Mouse (Mus musculus) cerebellum, postnatal 36 days (tissue): Measurements from ENCODE around the gene Krt6b.
A peak's percentile ranks its signal among the peaks of the same experiment; 100 is the strongest.
"Not testable (repeated sequence)": the region's sequence is repeated elsewhere in the genome, so short reads cannot be mapped to it uniquely, and the experiment has no call there.

Experiments used
- DNase-seq, 2 experiments: peaks; one replicate each; pipeline ENCODE4 v3.0.0; 2021 to 2022; ENCODE audit warnings: mixed read lengths in 2 of 2

The Krt6b gene

DNA sequence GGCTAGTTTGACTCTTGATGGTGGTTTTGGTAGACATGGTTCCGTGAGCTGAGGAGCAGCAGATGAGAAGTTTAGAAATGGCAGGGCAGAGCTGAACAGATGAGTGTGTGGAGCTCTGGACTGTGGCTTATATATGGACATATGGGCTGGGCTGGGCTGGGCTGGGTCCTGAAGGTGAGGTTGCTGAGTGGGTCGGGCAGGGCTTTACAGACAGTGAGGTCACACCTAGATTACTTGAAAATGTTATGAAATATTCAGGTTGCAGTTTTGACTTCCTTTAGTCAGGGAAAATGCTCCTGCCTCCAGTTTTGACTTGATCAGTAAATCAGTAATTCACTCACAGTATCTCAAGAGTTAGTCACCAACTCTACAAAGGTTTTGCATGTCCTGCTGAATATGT is at the start of gene Krt6b:
Gene Krt6b, minus strand, starts transcription at position 101 of the 400 bp plus-strand sequence.
- DNase-seq: no peak

DNA sequence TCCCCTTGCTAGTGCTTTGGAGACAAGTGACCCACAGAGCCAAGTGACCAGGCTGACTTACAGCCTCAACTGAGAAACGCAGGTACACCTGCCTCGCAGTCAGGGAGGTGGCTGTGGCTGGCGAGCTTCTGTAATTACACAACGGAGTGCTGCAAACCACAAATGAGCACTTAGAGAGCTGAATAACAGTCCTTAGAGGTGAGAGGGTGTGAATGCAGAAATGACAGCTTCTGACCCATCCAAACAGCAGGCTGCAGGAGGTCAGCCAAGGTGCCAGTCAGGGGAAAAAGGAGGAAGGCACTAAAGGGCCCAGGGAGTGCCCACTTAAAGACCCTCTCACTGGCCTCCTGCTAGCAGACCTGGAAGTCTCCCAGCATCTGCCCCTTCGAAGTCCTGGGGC is 44.6 kb upstream of the Krt6b start:
- DNase-seq: no peak

DNA sequence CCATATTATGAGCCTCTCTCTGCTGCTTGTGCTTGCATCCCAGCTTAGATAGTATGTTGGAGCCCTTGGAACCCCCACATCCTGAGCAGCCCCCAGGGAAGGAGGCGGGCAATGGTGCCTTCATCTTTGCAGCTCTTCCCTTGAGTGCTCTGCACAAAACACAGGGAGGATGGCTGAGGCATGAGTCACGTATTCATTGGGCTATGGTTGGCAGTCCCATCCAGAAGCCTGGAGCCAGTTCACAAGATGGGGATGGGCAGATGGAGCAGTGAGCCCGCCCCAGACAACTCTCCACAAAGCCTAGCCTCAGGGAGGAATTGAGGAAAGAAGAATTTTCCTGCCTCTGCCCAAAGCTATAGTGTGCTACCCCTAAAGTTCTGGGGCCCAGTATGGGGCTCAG is 35.7 kb upstream of the Krt6b start:
- no peak for DNase-seq

DNA sequence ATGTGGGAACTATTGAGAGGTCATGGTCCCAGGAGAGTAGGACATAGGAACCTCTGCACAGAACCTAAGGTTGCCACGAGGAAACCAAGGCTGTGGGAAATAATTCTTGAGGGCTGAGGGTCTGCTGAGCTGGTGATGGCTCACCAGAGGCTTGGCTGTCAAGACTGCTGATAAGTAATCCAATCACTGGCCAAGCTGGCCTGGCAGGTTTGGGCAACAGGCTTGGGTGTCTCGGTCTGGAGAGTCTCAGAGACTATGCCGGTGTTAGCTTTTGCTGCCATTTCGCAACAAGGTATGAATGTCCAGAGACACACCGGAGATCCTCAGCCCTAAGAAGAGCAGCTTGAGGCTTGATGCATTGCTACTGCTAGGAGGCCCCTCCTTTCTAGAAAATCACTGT is 34.3 kb upstream of the Krt6b start:
- DNase-seq: no peak

DNA sequence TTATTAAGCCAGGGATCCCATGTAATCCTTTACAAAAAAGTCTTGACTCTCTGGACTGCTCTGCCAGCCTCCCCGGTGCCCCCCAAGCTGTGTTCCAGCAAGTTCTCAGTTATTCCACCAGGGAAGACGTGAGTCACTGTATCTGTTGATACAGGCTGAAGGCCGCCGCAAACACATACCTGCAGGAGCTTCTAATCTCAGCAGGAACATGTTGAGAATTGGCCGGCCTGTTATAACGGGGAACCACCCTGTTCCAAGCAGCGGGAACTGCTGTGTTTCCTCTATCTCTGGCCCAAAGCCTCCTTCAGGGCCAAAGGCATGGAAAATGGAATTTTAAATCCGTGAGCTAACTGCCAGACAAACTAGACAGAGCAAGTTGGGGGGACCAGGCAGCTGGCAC is 33.6 kb upstream of the Krt6b start:
- DNase-seq: peak in 1 of 2 experiments; percentile 27

DNA sequence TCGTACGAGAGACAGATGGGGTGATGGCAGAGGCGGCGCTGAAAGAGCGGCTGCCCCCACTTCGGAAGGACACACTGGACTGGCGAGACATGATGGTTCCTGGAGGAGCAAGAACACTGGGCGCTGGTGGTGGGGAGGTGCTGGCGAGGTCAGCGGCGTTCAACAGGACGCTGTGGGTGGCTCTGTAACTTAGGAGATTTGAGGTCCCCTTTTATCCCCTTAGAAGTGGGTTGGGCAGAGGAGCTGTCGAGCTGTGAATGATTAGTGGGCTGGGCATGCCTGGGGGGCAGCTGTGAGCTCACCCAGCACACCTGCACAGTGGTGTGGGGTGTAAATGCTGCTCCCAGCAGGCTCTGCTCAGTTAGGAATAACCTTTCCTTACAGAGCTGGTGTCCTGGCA is 32.6 kb upstream of the Krt6b start, which contains the start of gene Krt5:
Gene Krt5, minus strand, starts transcription at position 179 of the 400 bp plus-strand sequence.
- DNase-seq: no peak

DNA sequence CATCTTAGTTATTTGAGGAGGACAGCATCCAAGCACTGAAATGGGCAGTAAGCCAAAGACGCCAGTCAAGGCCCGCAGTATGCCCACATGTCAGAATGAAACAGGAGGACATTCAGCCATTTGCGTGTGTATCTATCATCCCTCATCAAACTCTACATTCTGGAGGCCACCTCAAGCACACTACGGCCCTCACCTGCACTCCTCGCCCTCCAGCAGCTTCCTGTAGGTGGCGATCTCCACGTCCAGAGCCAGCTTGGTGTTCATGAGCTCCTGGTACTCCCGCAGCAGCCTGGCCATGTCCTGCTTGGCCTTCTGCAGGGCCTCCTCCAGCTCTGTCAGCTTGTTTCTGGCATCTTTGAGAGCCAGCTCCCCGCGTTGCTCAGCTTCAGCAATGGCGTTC is 28.6 kb upstream of the Krt6b start:
- peak in 1 of 2 experiments; percentile 25 for DNase-seq

DNA sequence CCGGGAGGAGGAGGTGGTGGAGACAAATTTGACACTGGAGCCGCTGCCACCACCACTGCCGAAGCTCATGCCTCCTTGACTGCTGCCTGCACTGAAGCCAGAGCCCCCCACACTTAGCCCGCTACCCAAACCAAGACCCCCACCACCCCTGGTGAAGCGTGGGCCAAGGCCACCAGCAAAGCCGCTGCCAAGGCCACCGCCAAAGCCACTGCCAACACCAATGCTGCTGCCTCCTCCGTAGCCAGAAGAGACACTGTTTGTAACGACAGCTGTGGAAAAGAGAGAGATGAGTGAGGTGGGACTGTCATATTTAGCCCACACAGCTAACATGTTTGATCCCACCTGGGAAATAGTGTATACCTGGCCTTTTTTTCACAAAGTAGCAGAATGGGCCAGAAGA is 27.4 kb upstream of the Krt6b start:
- DNase-seq: no peak

DNA sequence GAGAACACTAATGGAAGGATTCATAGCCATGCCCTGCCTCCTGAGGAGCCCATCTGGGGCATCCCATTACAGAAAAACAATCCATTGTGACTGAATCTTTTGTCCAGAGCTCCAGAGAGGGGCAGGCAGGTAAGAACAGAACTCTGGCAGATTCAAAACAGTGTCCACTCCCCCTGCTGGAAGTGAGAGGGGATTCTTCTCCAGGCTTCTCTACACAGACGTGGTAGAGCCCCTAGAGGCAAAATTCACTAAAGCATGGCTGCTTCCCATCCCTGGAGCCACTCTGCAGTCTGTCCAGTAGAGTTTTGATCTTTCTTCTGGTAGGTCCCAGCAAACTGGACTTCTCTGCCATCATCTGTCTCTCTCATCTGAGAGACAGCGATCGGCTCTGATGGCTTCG is 24.0 kb upstream of the Krt6b start:
- DNase-seq: no peak

DNA sequence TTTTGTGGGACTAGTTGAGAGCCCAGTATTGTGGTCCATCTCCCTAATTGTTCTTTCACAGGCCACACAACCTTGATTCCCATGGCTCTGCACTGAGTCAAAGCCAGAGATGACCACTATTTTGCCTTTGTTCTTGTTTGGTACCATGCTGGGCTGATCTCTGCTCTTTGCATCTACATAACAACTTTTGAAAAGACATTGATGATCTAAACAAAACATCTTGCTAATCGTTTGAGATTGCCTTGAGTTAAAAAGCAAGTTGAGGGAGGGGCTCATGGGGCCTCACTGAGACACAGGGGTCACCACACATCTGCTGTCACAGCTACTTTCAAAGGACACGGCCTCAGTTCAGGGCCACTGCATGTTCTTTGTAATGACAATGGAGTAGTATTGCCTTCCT is 22.3 kb upstream of the Krt6b start:
- DNase-seq: no peak

DNA sequence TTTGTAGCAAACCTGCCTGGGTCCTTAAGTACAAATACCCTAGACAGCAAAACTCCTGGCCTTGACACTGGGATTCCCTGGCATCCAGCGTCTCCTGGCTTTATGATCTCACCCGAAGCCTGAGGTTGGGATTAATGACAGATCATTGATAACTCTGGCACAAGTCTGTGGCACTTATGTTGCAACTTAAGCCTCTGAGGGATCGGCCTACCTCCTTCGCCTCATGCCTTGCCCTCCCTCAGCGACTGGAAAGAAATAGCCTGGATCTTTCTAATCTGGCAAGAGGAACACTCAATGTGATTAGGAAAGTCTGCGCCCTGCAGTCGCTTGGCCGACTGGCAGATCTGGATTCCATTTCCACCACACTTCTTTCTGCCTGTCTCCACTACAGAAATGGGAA is 19.8 kb upstream of the Krt6b start:
- no peak for DNase-seq

DNA sequence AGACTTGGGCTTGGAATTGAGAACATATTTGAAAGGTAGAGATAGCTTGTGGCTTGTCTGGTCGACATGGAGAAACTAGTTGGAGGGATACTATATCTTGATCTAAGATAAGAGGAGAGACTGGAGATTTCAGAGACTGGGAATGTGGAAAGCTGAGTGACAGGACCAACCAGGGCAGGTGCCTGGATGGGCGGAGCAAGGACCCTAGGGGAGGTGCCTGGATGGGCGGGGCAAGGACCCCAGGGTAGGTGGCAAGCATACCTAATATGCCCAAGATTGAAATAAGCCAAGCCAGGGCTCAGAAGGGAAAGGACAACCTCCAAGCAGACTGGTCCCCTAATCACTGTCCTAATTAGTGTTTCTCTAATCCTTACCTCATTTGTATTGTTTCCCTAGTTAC is 19.1 kb upstream of the Krt6b start:
- DNase-seq: no peak

DNA sequence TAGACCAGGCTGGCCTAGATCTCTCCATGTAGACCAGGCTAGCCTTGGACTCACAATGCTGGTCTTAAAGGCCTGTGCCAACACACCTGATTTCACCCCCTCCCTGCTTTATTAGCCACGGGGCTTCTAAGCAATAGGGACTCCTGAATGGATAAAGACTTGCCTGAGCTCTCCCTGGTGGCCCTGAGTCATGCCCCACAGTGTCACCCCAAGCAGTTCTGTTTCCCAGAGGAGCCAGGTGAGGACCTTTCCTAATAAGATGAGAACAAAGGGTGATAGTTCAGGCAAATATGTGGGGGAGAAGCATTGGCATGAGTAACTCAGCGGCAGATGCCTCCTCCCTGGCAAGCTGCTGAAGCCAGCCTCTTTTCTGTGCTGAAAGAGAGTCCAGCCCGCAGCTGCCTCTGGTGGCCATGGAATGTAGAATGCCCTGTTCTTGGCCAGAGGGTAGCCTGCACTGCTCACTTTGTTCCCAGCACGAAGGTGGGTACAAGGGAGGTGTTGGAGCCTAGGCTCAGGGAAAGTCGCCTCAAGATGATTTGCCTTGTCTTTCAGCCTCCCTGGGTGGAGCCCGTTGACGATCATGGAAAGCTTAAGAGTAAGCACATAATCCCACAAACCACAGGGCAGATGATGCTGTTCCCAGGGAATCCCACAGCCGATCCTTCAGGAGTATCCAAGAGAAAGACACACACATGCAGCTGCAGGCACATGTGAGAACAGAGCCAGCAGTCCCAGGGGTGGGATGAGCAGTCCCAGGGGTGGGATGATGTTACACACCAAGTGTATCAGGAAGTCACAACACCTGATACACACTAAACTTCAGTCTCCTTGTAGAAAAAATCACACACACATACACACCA is 17.5 kb upstream of the Krt6b start:
- no peak for DNase-seq

DNA sequence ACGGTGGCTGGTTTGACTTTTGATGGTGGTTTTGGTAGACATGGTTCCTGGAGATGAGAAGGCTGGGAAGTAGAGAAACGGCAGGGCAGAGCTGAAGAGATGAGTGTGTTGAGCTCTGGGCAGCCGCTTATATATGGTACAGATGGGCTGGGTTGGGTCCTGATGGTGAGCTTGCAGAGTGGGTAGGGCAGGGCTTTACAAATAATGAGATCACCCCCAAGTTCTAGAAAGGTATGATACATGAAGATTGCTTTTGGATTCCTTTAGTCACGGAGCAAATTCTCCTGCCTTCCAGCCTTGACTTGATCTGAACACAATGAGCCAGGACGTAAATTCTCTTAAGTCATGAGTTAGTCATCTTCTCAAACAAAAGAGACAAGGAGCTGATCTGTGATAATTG is 14.1 kb upstream of the Krt6b start, which contains the start of gene Krt6a:
Gene Krt6a, minus strand, starts transcription at position 101 of the 400 bp plus-strand sequence.
- no peak for DNase-seq

DNA sequence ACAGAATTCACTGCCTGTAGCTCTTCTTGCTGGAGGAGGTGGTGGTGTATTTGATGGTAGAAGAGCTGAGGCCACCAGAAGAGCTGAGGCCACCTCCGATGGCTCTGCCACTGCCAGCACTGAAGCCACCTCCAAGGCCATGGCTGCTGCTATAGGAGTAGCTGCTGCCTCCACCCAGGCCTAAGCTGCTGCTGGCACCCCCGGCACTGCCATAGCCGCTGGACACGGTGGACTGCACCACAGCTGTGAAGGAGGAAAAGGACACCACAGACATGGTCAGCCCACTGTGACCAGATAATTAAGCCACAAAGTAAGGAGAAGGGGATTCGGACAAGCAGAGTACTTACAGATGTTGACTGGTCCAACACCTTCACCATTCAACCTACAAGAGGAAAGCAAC is 10.4 kb upstream of the Krt6b start:
- not testable (repeated sequence) for DNase-seq

DNA sequence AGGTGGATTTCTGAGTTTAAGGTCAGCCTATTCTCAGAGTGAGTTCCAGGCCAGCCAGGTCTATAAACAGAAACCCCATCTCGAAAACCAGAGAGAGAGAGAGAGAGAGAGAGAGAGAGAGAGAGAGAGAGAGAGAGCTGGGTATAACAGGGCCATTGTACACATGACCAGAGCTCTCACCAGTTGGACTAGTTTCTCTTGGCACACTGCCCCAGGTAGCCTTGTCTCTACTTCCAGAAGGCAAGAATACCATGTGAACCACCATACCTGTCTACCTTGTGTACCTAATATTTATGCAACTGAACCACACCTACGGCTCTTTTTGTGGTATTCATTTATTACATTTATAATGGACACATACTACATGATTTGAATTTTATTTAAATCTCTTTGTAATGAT is 8.1 kb upstream of the Krt6b start:
- DNase-seq: no peak

DNA sequence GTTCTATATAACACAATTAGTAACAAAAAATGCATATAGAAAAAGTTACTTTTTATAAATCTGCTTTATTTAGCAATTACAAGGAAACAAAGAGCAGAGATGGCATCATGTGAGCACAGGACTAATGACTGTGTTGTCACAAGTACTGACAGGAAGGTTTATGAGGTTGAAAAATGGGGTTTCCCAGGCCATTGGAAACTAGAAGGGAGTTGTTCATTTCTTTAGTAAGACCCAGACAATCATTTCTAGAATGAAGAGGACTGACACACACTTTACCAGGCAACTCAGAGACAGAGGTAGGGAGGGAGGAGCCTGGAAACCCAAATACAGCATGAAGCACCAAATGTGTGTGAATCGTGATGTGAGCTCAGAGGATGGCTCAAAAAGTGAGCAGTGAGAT is 4.1 kb downstream of the Krt6b start:
- DNase-seq: no peak

DNA sequence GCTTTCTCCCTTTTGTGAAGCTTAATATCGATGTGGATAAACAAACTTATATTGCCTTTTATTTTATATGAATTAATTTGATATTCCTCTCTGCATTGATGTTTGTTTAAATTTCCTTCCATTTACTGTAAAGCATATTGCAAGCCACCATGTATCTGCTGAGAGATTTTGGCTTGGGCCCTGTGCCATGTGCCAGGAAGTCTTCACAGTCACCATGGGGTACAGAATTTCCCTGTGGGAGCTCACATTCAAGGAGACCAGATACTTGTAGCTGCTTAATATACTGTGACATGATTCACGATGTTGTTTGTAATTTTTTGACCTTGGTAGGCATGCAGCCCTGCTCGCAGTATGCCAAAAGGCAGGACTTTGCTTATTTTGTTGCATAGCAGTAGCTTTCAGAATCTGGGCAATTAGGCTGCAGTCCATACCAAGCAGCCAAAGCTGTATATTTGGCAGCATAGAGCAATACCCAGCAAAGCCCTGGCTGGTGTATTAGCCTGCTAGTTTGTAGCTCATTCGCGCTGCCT is 27.3 kb downstream of the Krt6b start:
- DNase-seq: peak; percentile 34 to 41

DNA sequence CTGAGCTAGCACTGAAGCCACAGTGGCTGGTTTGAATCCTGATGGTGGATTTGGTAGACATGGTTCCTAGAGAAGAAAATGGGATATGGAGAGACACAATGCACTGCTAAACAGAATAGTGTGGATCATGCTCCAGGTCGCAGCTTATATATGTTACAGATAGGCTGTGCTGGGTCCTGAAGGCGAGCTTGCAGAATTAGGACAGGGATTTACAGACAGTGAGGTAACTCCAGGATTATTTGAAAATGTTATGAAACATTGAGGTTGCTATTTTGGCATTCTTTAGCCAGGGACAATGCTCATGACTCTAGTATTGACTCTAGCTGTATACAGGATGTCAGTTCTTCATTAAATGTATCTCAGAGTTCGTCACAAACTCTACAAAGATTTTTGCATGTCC is 32.8 kb downstream of the Krt6b start, which contains the start of gene Gm5478:
Gene Gm5478, minus strand, starts transcription at position 101 of the 400 bp plus-strand sequence.
- no peak for DNase-seq

DNA sequence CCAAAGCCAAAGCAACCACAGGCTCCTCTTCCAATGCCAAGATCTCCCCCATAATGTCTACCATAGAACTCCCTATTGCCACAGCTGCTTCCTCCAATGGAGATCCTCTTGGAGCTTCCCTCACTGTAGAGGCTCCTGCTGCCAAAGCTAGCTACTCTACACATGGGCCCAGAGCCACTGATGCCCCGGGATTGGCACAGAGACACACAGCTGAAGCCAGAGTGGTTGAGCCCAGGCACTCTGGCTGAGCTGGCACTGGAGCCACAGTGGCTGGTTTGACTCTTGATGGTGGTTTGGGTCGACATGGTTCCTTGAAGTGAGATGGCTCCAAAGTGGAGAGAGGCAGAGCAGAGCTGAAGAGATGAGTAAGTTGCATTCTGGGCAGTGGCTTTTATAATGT is 52.2 kb downstream of the Krt6b start, which contains the start of gene Gm5414:
Gene Gm5414, minus strand, starts transcription at position 305 of the 400 bp plus-strand sequence.
- DNase-seq: no peak
